Mouse (Mus musculus) liver, adult 2 months (tissue): Measurements from ENCODE around the gene Skap1.

Source experiments
- CTCF ChIP-seq: fragments of 200-500 bp; IDR thresholded peaks from 2 replicates; pipeline ENCODE4 v1.5.1; 2011; ENCODE audit warnings: low read depth, low read length, control low read depth
- POLR2A ChIP-seq: fragments of 200-500 bp; IDR thresholded peaks from 2 replicates; pipeline ENCODE4 v1.6.1; 2011; ENCODE audit warnings: low read length, control low read depth; ENCODE audit not compliant: insufficient read depth; ENCODE audit errors: extremely low read depth

- TF ChIP-seq CTCF (no peak), POLR2A (no peak)
Measured at GRCm38 (mm10) chr11:96604751-96605450, 140.5 kb downstream of the Skap1 start.
